Mouse (Mus musculus): ENCODE results near the gene Ccdc102a. TPM values are rescaled to one million over a fixed set of nuclear protein-coding genes. Genes with fewer than 3 reads are reported as not detected.

Gene Ccdc102a
- total and polyA plus RNA-seq, 3 experiments: 5.0 to 6.4 (median 5.7) TPM

GRCm38 (mm10) chr8:94919256-94919655 lies 1.4 kb upstream of the Ccdc102a start:
- no peak for DNase-seq
- H3K4me1 ChIP-seq (ENCODE audit: control insufficient read depth, insufficient read depth, low read length): peaks cover 12% of the 10 kb centered on the region
- H3K27ac ChIP-seq: no peak overlapping the region
- no peaks in the 10 kb centered on the region for H3K27me3 ChIP-seq (ENCODE audit: control insufficient read depth, insufficient read depth, low read length)
- intact Hi-C loops (cut with DNase I): no loop called here
- H3K79me2 ChIP-seq (replicated peaks; ENCODE audit: control insufficient read depth, insufficient read depth, low read length): no peaks in the 10 kb centered on the region
- H3K4me3 ChIP-seq: no peak overlapping the region
- no peak for TF ChIP-seq CTCF (IDR thresholded peaks at IDR 0.05)
- no peak for TF ChIP-seq EP300 (IDR thresholded peaks at IDR 0.05; ENCODE audit: insufficient read depth, low read depth, low read length)
- no peak for TF ChIP-seq POLR2A (IDR thresholded peaks at IDR 0.05; ENCODE audit: insufficient read depth, low read depth, low read length)
- H3K36me3 ChIP-seq (ENCODE audit: control insufficient read depth, insufficient read depth, low read length): no peaks in the 10 kb centered on the region
- H3K9ac ChIP-seq (ENCODE audit: low read depth, low read length): no peak overlapping the region

- peaks cover 9% of the 10 kb centered on the region for H3K4me1 ChIP-seq (ENCODE audit: control insufficient read depth, insufficient read depth, low read length)
- intact Hi-C loops (cut with DNase I): no loop called here
- H3K79me2 ChIP-seq (replicated peaks; ENCODE audit: control insufficient read depth, insufficient read depth, low read length): no peaks in the 10 kb centered on the region
- peak; percentile 95 to 97 for DNase-seq
- peak overlapping the region; percentile 98 for H3K27ac ChIP-seq
- no peaks in the 10 kb centered on the region for H3K27me3 ChIP-seq (ENCODE audit: control insufficient read depth, insufficient read depth, low read length)
- H3K4me3 ChIP-seq: peak overlapping the region; percentile 86
- peak overlapping the region; percentile 70 for H3K9ac ChIP-seq (ENCODE audit: low read depth, low read length)
- H3K36me3 ChIP-seq (ENCODE audit: control insufficient read depth, insufficient read depth, low read length): no peaks in the 10 kb centered on the region
- 0 out of 2 replicates have a peak, but pooled peaks have one; percentile 30 for TF ChIP-seq POLR2A (IDR thresholded peaks at IDR 0.05; ENCODE audit: insufficient read depth, low read depth, low read length)
- TF ChIP-seq CTCF (IDR thresholded peaks at IDR 0.05): no peak; the same call in 1 of the 2 replicates
- WGBS: under 1% methylated on average over 27 of the region's 27 CpGs
Measured at GRCm38 (mm10) chr8:94917352-94917751, 546 bp downstream of the Ccdc102a start.

GRCm38 (mm10) chr8:94916960-94917324 lies 956 bp downstream of the Ccdc102a start:
- H3K9ac ChIP-seq (ENCODE audit: low read depth, low read length): peak overlapping the region; percentile 39
- H3K4me1 ChIP-seq (ENCODE audit: control insufficient read depth, insufficient read depth, low read length): peaks cover 6% of the 10 kb centered on the region
- peak overlapping the region; percentile 98 for H3K27ac ChIP-seq
- 13% methylated on average over 10 of the region's 10 CpGs for WGBS
- no peak for DNase-seq
- no peak for TF ChIP-seq EP300 (IDR thresholded peaks at IDR 0.05; ENCODE audit: insufficient read depth, low read depth, low read length)
- no peaks in the 10 kb centered on the region for H3K27me3 ChIP-seq (ENCODE audit: control insufficient read depth, insufficient read depth, low read length)
- intact Hi-C loops (cut with DNase I): no loop called here
- peak overlapping the region; percentile 86 for H3K4me3 ChIP-seq
- H3K36me3 ChIP-seq (ENCODE audit: control insufficient read depth, insufficient read depth, low read length): no peaks in the 10 kb centered on the region
- no peaks in the 10 kb centered on the region for H3K79me2 ChIP-seq (replicated peaks; ENCODE audit: control insufficient read depth, insufficient read depth, low read length)

- 45% methylated on average over 9 of the region's 9 CpGs for WGBS
- no peak for TF ChIP-seq POLR2A (IDR thresholded peaks at IDR 0.05; ENCODE audit: insufficient read depth, low read depth, low read length)
- TF ChIP-seq CTCF (IDR thresholded peaks at IDR 0.05): no peak
- TF ChIP-seq EP300 (IDR thresholded peaks at IDR 0.05; ENCODE audit: insufficient read depth, low read depth, low read length): no peak
- peak overlapping the region; percentile 39 for H3K9ac ChIP-seq (ENCODE audit: low read depth, low read length)
- no peaks in the 10 kb centered on the region for H3K36me3 ChIP-seq (ENCODE audit: control insufficient read depth, insufficient read depth, low read length)
- no peak for DNase-seq
- H3K79me2 ChIP-seq (replicated peaks; ENCODE audit: control insufficient read depth, insufficient read depth, low read length): no peaks in the 10 kb centered on the region
- intact Hi-C loops (cut with DNase I): no loop called here
- H3K27ac ChIP-seq: peak overlapping the region; percentile 98; the same call in 1 of the 2 replicates
- H3K4me3 ChIP-seq: peak overlapping the region; percentile 86
- H3K27me3 ChIP-seq (ENCODE audit: control insufficient read depth, insufficient read depth, low read length): no peaks in the 10 kb centered on the region
- peaks cover 7% of the 10 kb centered on the region for H3K4me1 ChIP-seq (ENCODE audit: control insufficient read depth, insufficient read depth, low read length)
Measured at GRCm38 (mm10) chr8:94916311-94916959, 1.5 kb downstream of the Ccdc102a start.

- no peak for TF ChIP-seq EP300 (IDR thresholded peaks at IDR 0.05; ENCODE audit: insufficient read depth, low read depth, low read length)
- no peak for TF ChIP-seq POLR2A (IDR thresholded peaks at IDR 0.05; ENCODE audit: insufficient read depth, low read depth, low read length)
- TF ChIP-seq CTCF (IDR thresholded peaks at IDR 0.05): no peak
- no peak overlapping the region for H3K27ac ChIP-seq
- no peak overlapping the region for H3K9ac ChIP-seq (ENCODE audit: low read depth, low read length)
- peaks cover 7% of the 10 kb centered on the region for H3K4me1 ChIP-seq (ENCODE audit: control insufficient read depth, insufficient read depth, low read length)
- no peaks in the 10 kb centered on the region for H3K79me2 ChIP-seq (replicated peaks; ENCODE audit: control insufficient read depth, insufficient read depth, low read length)
- H3K27me3 ChIP-seq (ENCODE audit: control insufficient read depth, insufficient read depth, low read length): no peaks in the 10 kb centered on the region
- intact Hi-C loops (cut with DNase I): no loop called here
- no peak overlapping the region for H3K4me3 ChIP-seq
- DNase-seq: no peak
- no peaks in the 10 kb centered on the region for H3K36me3 ChIP-seq (ENCODE audit: control insufficient read depth, insufficient read depth, low read length)
- 29% methylated on average over 3 of the region's 3 CpGs for WGBS
Measured at GRCm38 (mm10) chr8:94914701-94915101, 3.2 kb downstream of the Ccdc102a start.

GRCm38 (mm10) chr8:94914256-94914655 lies 3.6 kb downstream of the Ccdc102a start:
- TF ChIP-seq EP300 (IDR thresholded peaks at IDR 0.05; ENCODE audit: insufficient read depth, low read depth, low read length) (no peak), POLR2A (IDR thresholded peaks at IDR 0.05; ENCODE audit: insufficient read depth, low read depth, low read length) (no peak), CTCF (IDR thresholded peaks at IDR 0.05) (no peak)
- Histone ChIP-seq H3K27ac (no peak overlapping the region), H3K4me1 (ENCODE audit: control insufficient read depth, insufficient read depth, low read length) (peaks cover 7% of the 10 kb centered on the region), H3K27me3 (ENCODE audit: control insufficient read depth, insufficient read depth, low read length) (no peaks in the 10 kb centered on the region), H3K79me2 (replicated peaks; ENCODE audit: control insufficient read depth, insufficient read depth, low read length) (no peaks in the 10 kb centered on the region), H3K4me3 (no peak overlapping the region), H3K9ac (ENCODE audit: low read depth, low read length) (no peak overlapping the region), H3K36me3 (ENCODE audit: control insufficient read depth, insufficient read depth, low read length) (no peaks in the 10 kb centered on the region)
- no peak for DNase-seq
- intact Hi-C loops (cut with DNase I): no loop called here
- WGBS: 75% methylated on average over 6 of the region's 6 CpGs
